Comparison of ENCODE assay signal across 13 mouse cellular contexts in genomic region chr1:161196364-161196763, GRCm38 (mm10). TPM values are rescaled to one million over a fixed set of nuclear protein-coding genes. Genes with fewer than 3 reads are reported as not detected.
DNase-seq lines count a peak whose midpoint lies in the region; ATAC-seq and TF ChIP-seq lines count a peak whose summit lies in the region.
"Not testable (repeated sequence)": the region's sequence is repeated elsewhere in the genome, so short reads cannot be mapped to it uniquely, and the experiment has no call there.
"Had no signal": no experiment of that assay in that cellular context is flagged by ENCODE, and none has a peak within 500 bp of the region (broad histone marks: within the 10 kb centered on the region; RNA-seq: fewer than 3 reads in every experiment).

No protein-coding gene starts in this region.

- not testable (repeated sequence) for TF ChIP-seq EP300 in liver, postnatal 0 days (IDR thresholded peaks at IDR 0.05; ENCODE audit: low read depth)

- peak overlapping the region; percentile 36; the same call in 1 of the 2 replicates for H3K4me3 ChIP-seq in cortical plate, adult 2 months (ENCODE audit: insufficient read depth, low read length)
- H3K4me3 ChIP-seq in forebrain, embryonic 13.5 days, result peak overlapping the region; percentile 40
- peak overlapping the region; percentile 65 for H3K4me3 ChIP-seq in heart, embryonic 13.5 days
- H3K4me3 ChIP-seq in hindbrain, postnatal 0 days (ENCODE audit: low read length), result peak overlapping the region; percentile 39
- H3K4me3 ChIP-seq in limb, embryonic 10.5 days, result peak overlapping the region; percentile 60
- peak overlapping the region; percentile 52 for H3K4me3 ChIP-seq in liver, postnatal 0 days (ENCODE audit: low read depth, low read length)
- peak overlapping the region; percentile 39 for H3K4me3 ChIP-seq in midbrain, embryonic 16.5 days (ENCODE audit: low read depth, low read length)
- H3K4me3 ChIP-seq in stomach, embryonic 16.5 days (replicated peaks; ENCODE audit: low read length), result peak overlapping the region; percentile 55

- H3K4me1 ChIP-seq in cortical plate, adult 2 months (ENCODE audit: control insufficient read depth, insufficient read depth, low read length); heart, embryonic 13.5 days; hindbrain, postnatal 0 days (ENCODE audit: insufficient read depth, low read length); limb, embryonic 10.5 days; liver, postnatal 0 days (ENCODE audit: insufficient read depth); midbrain, embryonic 16.5 days (ENCODE audit: control insufficient read depth, insufficient read depth, low read length); stomach, embryonic 16.5 days (ENCODE audit: control insufficient read depth, insufficient read depth, low read length): not testable (repeated sequence)
- H3K4me1 ChIP-seq in forebrain, embryonic 13.5 days, result peaks cover 16% of the 10 kb centered on the region; the same call in 1 of the 2 replicates

- not testable (repeated sequence) for TF ChIP-seq CTCF in cortical plate, adult 2 months (IDR thresholded peaks at IDR 0.05; ENCODE audit: extremely low read depth, insufficient read depth, low read length); hindbrain, postnatal 0 days (IDR thresholded peaks at IDR 0.05; ENCODE audit: low read depth); liver, postnatal 0 days (IDR thresholded peaks at IDR 0.05; ENCODE audit: low read depth)

- WGBS in forebrain, embryonic 13.5 days, result 44% methylated on average over 11 of the region's 11 CpGs
- WGBS in heart, embryonic 13.5 days, result 52% methylated on average over 11 of the region's 11 CpGs
- WGBS in hindbrain, postnatal 0 days, result 32% methylated on average over 11 of the region's 11 CpGs
- WGBS in limb, embryonic 10.5 days, result 67% methylated on average over 11 of the region's 11 CpGs
- WGBS in liver, postnatal 0 days (ENCODE audit: insufficient replicate concordance), result 50% methylated on average over 11 of the region's 11 CpGs
- WGBS in midbrain, embryonic 16.5 days, result 52% methylated on average over 11 of the region's 11 CpGs
- 49% methylated on average over 11 of the region's 11 CpGs for WGBS in stomach, embryonic 16.5 days

- not testable (repeated sequence) for DNase-seq in hindbrain, postnatal 0 days (ENCODE audit: low spot score); limb, embryonic 10.5 days (ENCODE audit: low spot score); liver, postnatal 0 days

- H3K27me3 ChIP-seq in forebrain, embryonic 13.5 days; heart, embryonic 13.5 days (replicated peaks); hindbrain, postnatal 0 days (ENCODE audit: insufficient read depth, low read length); limb, embryonic 10.5 days (ENCODE audit: low read depth, poor library complexity, severe bottlenecking); liver, postnatal 0 days (ENCODE audit: insufficient read depth, low read length); midbrain, embryonic 16.5 days (ENCODE audit: control insufficient read depth, insufficient read depth, low read depth, low read length); stomach, embryonic 16.5 days (ENCODE audit: control insufficient read depth, insufficient read depth, low read length): not testable (repeated sequence)

- not testable (repeated sequence) for H3K27ac ChIP-seq in cortical plate, adult 2 months (ENCODE audit: insufficient read depth, low read length); forebrain, embryonic 13.5 days; limb, embryonic 10.5 days; liver, postnatal 0 days (ENCODE audit: low read depth); midbrain, embryonic 16.5 days (ENCODE audit: low read length); stomach, embryonic 16.5 days (ENCODE audit: low read length)
- H3K27ac ChIP-seq in heart, embryonic 13.5 days (replicated peaks), result peak overlapping the region; percentile 71
- H3K27ac ChIP-seq in hindbrain, postnatal 0 days, result peak overlapping the region; percentile 41; the same call in 1 of the 2 replicates

- H3K9ac ChIP-seq in forebrain, embryonic 13.5 days; hindbrain, postnatal 0 days (replicated peaks; ENCODE audit: low read length); liver, postnatal 0 days (replicated peaks): not testable (repeated sequence)
- H3K9ac ChIP-seq in heart, embryonic 13.5 days, result peak overlapping the region; percentile 80; the same call in 1 of the 2 replicates
- peak overlapping the region; percentile 33 for H3K9ac ChIP-seq in midbrain, embryonic 16.5 days (ENCODE audit: low read depth, low read length)
- H3K9ac ChIP-seq in stomach, embryonic 16.5 days (ENCODE audit: low read length), result peak overlapping the region; percentile 47; the same call in 1 of the 2 replicates

- peak overlapping the region; percentile 57 for H3K4me2 ChIP-seq in forebrain, embryonic 13.5 days
- peak overlapping the region; percentile 78 for H3K4me2 ChIP-seq in heart, embryonic 13.5 days
- H3K4me2 ChIP-seq in hindbrain, postnatal 0 days (ENCODE audit: low read depth, low read length), result peak overlapping the region; percentile 63
- H3K4me2 ChIP-seq in liver, postnatal 0 days (ENCODE audit: low read depth, low read length), result peak overlapping the region; percentile 75
- H3K4me2 ChIP-seq in midbrain, embryonic 16.5 days (ENCODE audit: low read length), result peak overlapping the region; percentile 63
- peak overlapping the region; percentile 67 for H3K4me2 ChIP-seq in stomach, embryonic 16.5 days (ENCODE audit: low read depth, low read length)

- not testable (repeated sequence) for H3K36me3 ChIP-seq in forebrain, embryonic 13.5 days (ENCODE audit: poor library complexity, severe bottlenecking); heart, embryonic 13.5 days; hindbrain, postnatal 0 days (ENCODE audit: insufficient read depth, low read length); limb, embryonic 10.5 days; liver, postnatal 0 days (replicated peaks; ENCODE audit: insufficient read depth, low read length); midbrain, embryonic 16.5 days (ENCODE audit: control insufficient read depth, insufficient read depth, low read length); stomach, embryonic 16.5 days (ENCODE audit: control insufficient read depth, insufficient read depth, low read length)

- ATAC-seq in forebrain, embryonic 13.5 days, result peak; percentile 8; the same call in 1 of the 2 replicates
- not testable (repeated sequence) for ATAC-seq in heart, embryonic 13.5 days (ENCODE audit: extremely low read depth, insufficient number of reproducible peaks, low FRiP score, low TSS enrichment); hindbrain, postnatal 0 days; liver, postnatal 0 days; midbrain, embryonic 16.5 days; stomach, embryonic 16.5 days (ENCODE audit: insufficient read depth, low FRiP score)

- H3K9me3 ChIP-seq in forebrain, embryonic 13.5 days (replicated peaks); heart, embryonic 13.5 days; hindbrain, postnatal 0 days (ENCODE audit: low read length); limb, embryonic 10.5 days (replicated peaks); liver, postnatal 0 days (ENCODE audit: low read length); midbrain, embryonic 16.5 days (replicated peaks; ENCODE audit: control insufficient read depth, low read length, poor library complexity, severe bottlenecking); stomach, embryonic 16.5 days (replicated peaks; ENCODE audit: control insufficient read depth, low read length): not testable (repeated sequence)

- not testable (repeated sequence) for TF ChIP-seq POLR2A in cortical plate, adult 2 months (IDR thresholded peaks at IDR 0.05; ENCODE audit: extremely low read depth, insufficient read depth, low read length)

RNA-seq across cellular contexts. Expression of gene Tex50, which starts 37.2 kb away (rescaled TPM):
- polyA plus RNA-seq in cortical plate, adult 2 months (2012; rRNA removed), result not detected in 2 replicates
- 0.54 and 0.65 TPM in 2 replicates for polyA plus RNA-seq in forebrain, embryonic 13.5 days (2015; fragmentation: Nextera tagmentation; extraction: Ambion mirVana)
- 0.20 TPM in 1 of 2 replicates, not detected in the other for polyA plus RNA-seq in heart, embryonic 13.5 days (2015; fragmentation: Nextera tagmentation; extraction: Ambion mirVana)
- total RNA-seq in hindbrain, postnatal 0 days (2014; rRNA removed), result not detected in 2 replicates
- 0.25 and 0.37 TPM in 2 replicates for polyA plus RNA-seq in hindbrain, postnatal 0 days (2015; fragmentation: Nextera tagmentation; extraction: Ambion mirVana)
- polyA plus RNA-seq in limb, embryonic 10.5 days (2016; fragmentation: Nextera tagmentation; extraction: Ambion mirVana), result 0.16 TPM in 1 of 2 replicates, not detected in the other
- not detected in 2 replicates for polyA plus RNA-seq in liver, postnatal 0 days (2015; fragmentation: Nextera tagmentation; extraction: Ambion mirVana)
- polyA plus RNA-seq in midbrain, embryonic 16.5 days (2015; fragmentation: Nextera tagmentation; extraction: Ambion mirVana), result 1.7 and 1.8 TPM in 2 replicates
- not detected in 2 replicates for polyA plus RNA-seq in stomach, embryonic 16.5 days (2015; fragmentation: Nextera tagmentation; extraction: Ambion mirVana)
- total RNA-seq: adrenal gland, adult 8-10 months; gastrocnemius, postnatal 4 days had no signal
- polyA plus RNA-seq: CD4-positive, CD25-positive, alpha-beta regulatory T cell, adult 4 months; large intestine, adult 2 months; thymus, adult 2 months had no signal

RNA-seq across cellular contexts. Expression of gene Ankrd45, which starts 53.9 kb away (rescaled TPM):
- polyA plus RNA-seq in cortical plate, adult 2 months (2012; rRNA removed), result 38.5 and 41.3 TPM in 2 replicates
- polyA plus RNA-seq in forebrain, embryonic 13.5 days (2015; fragmentation: Nextera tagmentation; extraction: Ambion mirVana), result 12.6 and 13.0 TPM in 2 replicates
- 3.3 and 3.9 TPM in 2 replicates for polyA plus RNA-seq in heart, embryonic 13.5 days (2015; fragmentation: Nextera tagmentation; extraction: Ambion mirVana)
- 16.0 and 19.2 TPM in 2 replicates for total RNA-seq in hindbrain, postnatal 0 days (2014; rRNA removed)
- polyA plus RNA-seq in hindbrain, postnatal 0 days (2015; fragmentation: Nextera tagmentation; extraction: Ambion mirVana), result 24.1 and 24.2 TPM in 2 replicates
- 3.2 and 4.4 TPM in 2 replicates for polyA plus RNA-seq in limb, embryonic 10.5 days (2016; fragmentation: Nextera tagmentation; extraction: Ambion mirVana)
- not detected in 2 replicates for polyA plus RNA-seq in liver, postnatal 0 days (2015; fragmentation: Nextera tagmentation; extraction: Ambion mirVana)
- polyA plus RNA-seq in midbrain, embryonic 16.5 days (2015; fragmentation: Nextera tagmentation; extraction: Ambion mirVana), result 35.3 and 36.1 TPM in 2 replicates
- polyA plus RNA-seq in stomach, embryonic 16.5 days (2015; fragmentation: Nextera tagmentation; extraction: Ambion mirVana), result 1.1 and 1.6 TPM in 2 replicates
- total RNA-seq: gastrocnemius, postnatal 4 days had no signal
- polyA plus RNA-seq: CD4-positive, CD25-positive, alpha-beta regulatory T cell, adult 4 months had no signal

RNA-seq across cellular contexts. Expression of gene Prdx6, which starts 54.7 kb away (rescaled TPM):
- 455 and 511 TPM in 2 replicates for polyA plus RNA-seq in cortical plate, adult 2 months (2012; rRNA removed)
- polyA plus RNA-seq in forebrain, embryonic 13.5 days (2015; fragmentation: Nextera tagmentation; extraction: Ambion mirVana), result 345 and 360 TPM in 2 replicates
- polyA plus RNA-seq in heart, embryonic 13.5 days (2015; fragmentation: Nextera tagmentation; extraction: Ambion mirVana), result 365 and 408 TPM in 2 replicates
- total RNA-seq in hindbrain, postnatal 0 days (2014; rRNA removed), result 129 and 135 TPM in 2 replicates
- polyA plus RNA-seq in hindbrain, postnatal 0 days (2015; fragmentation: Nextera tagmentation; extraction: Ambion mirVana), result 223 and 253 TPM in 2 replicates
- polyA plus RNA-seq in limb, embryonic 10.5 days (2016; fragmentation: Nextera tagmentation; extraction: Ambion mirVana), result 799 and 1,001 TPM in 2 replicates
- polyA plus RNA-seq in liver, postnatal 0 days (2015; fragmentation: Nextera tagmentation; extraction: Ambion mirVana), result 516 and 560 TPM in 2 replicates
- 127 and 137 TPM in 2 replicates for polyA plus RNA-seq in midbrain, embryonic 16.5 days (2015; fragmentation: Nextera tagmentation; extraction: Ambion mirVana)
- polyA plus RNA-seq in stomach, embryonic 16.5 days (2015; fragmentation: Nextera tagmentation; extraction: Ambion mirVana), result 436 and 447 TPM in 2 replicates
